Mouse (Mus musculus) forebrain, embryonic 14.5 days (tissue): ENCODE data around the gene Rpl12. TPM values are rescaled to one million over a fixed set of nuclear protein-coding genes. Genes with fewer than 3 reads are reported as not detected.

ENCODE experiments used
- ATAC-seq: fragments of 200-750 bp; cut with Nextera tagmentation; 2 replicates; pipeline ENCODE4 v1.8.0; 2017; ENCODE audit warnings: mild to moderate bottlenecking, moderate library complexity
- DNase-seq: peaks from one replicate; pipeline ENCODE4 v3.0.0-alpha.2; 2015; ENCODE audit warnings: low spot score
- H3K27ac ChIP-seq: fragments of 300-500 bp; sonication (generic); 2 replicates; pipeline ENCODE4 v1.5.1; 2014; ENCODE audit warnings: low read depth, mild to moderate bottlenecking, control low read depth, low read length, moderate library complexity
- H3K27me3 ChIP-seq: fragments of 300-500 bp; sonication (generic); replicated peaks from 2 replicates; pipeline ENCODE4 v1.6.1; 2014; ENCODE audit warnings: low read length, control low read depth, mixed read lengths; ENCODE audit not compliant: control insufficient read depth, insufficient read depth
- H3K36me3 ChIP-seq: fragments of 300-500 bp; sonication (generic); 2 replicates; pipeline ENCODE4 v1.6.1; 2014; ENCODE audit warnings: low read length, control low read depth; ENCODE audit not compliant: control insufficient read depth, insufficient read depth
- H3K4me1 ChIP-seq: fragments of 300-500 bp; sonication (generic); 2 replicates; pipeline ENCODE4 v1.6.1; 2014; ENCODE audit warnings: antibody characterized with exemption, low read length, control low read depth; ENCODE audit not compliant: control insufficient read depth, insufficient read depth
- H3K4me2 ChIP-seq: fragments of 300-500 bp; sonication (generic); 2 replicates; pipeline ENCODE4 v1.6.1; 2014; ENCODE audit warnings: mild to moderate bottlenecking, control low read depth, low read length
- H3K4me3 ChIP-seq: fragments of 300-500 bp; sonication (generic); 2 replicates; pipeline ENCODE4 v1.5.1; 2014; ENCODE audit warnings: low read depth, low read length, control low read depth
- H3K9ac ChIP-seq: fragments of 300-500 bp; sonication (generic); 2 replicates; pipeline ENCODE4 v1.6.1; 2014; ENCODE audit warnings: mild to moderate bottlenecking, low read length, control low read depth, moderate library complexity
- H3K9me3 ChIP-seq: fragments of 300-500 bp; sonication (generic); replicated peaks from 2 replicates; pipeline ENCODE4 v1.6.1; 2016; ENCODE audit warnings: low read length, control low read depth, mixed read lengths; ENCODE audit not compliant: control insufficient read depth
- WGBS: fragments of 180-500 bp; shearing (Covaris S2); extraction: QIAGEN DNeasy Blood & Tissue Kit; methylation state at CpG from one replicate; pipeline ENCODE4 v1.1.7; 2014; 5-methylcytosine and 5-hydroxymethylcytosine counted together
- polyA plus RNA-seq: library from polyadenylated mRNA; unstranded; fragments of >200 nt; fragmentation: Nextera tagmentation; extraction: Ambion mirVana; gene quantifications from 2 replicates; pipeline ENCODE4 v1.2.1, GENCODE M21; 2014

The Rpl12 gene
- polyA plus RNA-seq, 1 experiment from 2014 or later, result 128 TPM

- WGBS, result 90% methylated on average over 15 of the region's 15 CpGs
- ATAC-seq, result no peak
- H3K27me3 ChIP-seq, result no peaks in the 10 kb centered on the region
- peaks cover 58% of the 10 kb centered on the region for H3K36me3 ChIP-seq
- no peaks in the 10 kb centered on the region for H3K9me3 ChIP-seq
- no peaks in the 10 kb centered on the region for H3K4me1 ChIP-seq
- DNase-seq, result no peak
- H3K27ac ChIP-seq, result no peak overlapping the region
- no peak overlapping the region for H3K4me2 ChIP-seq
- H3K4me3 ChIP-seq, result no peak overlapping the region
- H3K9ac ChIP-seq, result no peak overlapping the region
Measured at GRCm38 (mm10) chr2:32921801-32922380, 39.5 kb upstream of the Rpl12 start.

DNA sequence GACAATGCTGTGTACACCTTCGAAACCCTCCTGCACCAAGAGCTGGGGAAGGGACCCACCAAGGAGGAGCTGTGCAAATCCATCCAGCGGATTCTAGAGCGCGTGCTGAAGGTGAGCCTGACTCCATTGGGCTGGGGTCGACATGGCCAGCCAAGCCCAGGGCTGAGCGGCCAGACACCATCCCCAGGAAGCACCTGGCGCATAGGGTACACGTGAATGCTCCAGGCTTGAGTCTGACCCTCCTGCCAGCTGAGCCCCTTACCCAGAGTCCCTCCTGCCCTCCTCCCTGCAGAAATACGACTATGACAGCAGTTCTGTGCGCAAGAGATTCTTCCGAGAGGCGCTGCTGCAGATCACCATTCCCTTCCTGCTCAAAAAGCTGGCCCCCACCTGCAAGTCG, 38.8 kb upstream of the Rpl12 start:
- no peaks in the 10 kb centered on the region for H3K9me3 ChIP-seq
- H3K4me3 ChIP-seq, result no peak overlapping the region
- no peak overlapping the region for H3K27ac ChIP-seq
- H3K9ac ChIP-seq, result no peak overlapping the region
- no peaks in the 10 kb centered on the region for H3K4me1 ChIP-seq
- ATAC-seq (no peak), DNase-seq (no peak)
- no peak overlapping the region for H3K4me2 ChIP-seq
- peaks cover 61% of the 10 kb centered on the region for H3K36me3 ChIP-seq
- no peaks in the 10 kb centered on the region for H3K27me3 ChIP-seq
- WGBS, result 87% methylated on average over 13 of the region's 13 CpGs

GRCm38 (mm10) chr2:32923551-32924250, 37.7 kb upstream of the Rpl12 start:
- Histone ChIP-seq H3K4me1 (no peaks in the 10 kb centered on the region), H3K4me3 (no peak overlapping the region), H3K4me2 (no peak overlapping the region), H3K36me3 (peaks cover 61% of the 10 kb centered on the region), H3K9me3 (no peaks in the 10 kb centered on the region), H3K27ac (no peak overlapping the region), H3K27me3 (no peaks in the 10 kb centered on the region), H3K9ac (no peak overlapping the region)
- no peak for DNase-seq
- ATAC-seq, result no peak
- WGBS, result 93% methylated on average over 24 of the region's 24 CpGs

DNA sequence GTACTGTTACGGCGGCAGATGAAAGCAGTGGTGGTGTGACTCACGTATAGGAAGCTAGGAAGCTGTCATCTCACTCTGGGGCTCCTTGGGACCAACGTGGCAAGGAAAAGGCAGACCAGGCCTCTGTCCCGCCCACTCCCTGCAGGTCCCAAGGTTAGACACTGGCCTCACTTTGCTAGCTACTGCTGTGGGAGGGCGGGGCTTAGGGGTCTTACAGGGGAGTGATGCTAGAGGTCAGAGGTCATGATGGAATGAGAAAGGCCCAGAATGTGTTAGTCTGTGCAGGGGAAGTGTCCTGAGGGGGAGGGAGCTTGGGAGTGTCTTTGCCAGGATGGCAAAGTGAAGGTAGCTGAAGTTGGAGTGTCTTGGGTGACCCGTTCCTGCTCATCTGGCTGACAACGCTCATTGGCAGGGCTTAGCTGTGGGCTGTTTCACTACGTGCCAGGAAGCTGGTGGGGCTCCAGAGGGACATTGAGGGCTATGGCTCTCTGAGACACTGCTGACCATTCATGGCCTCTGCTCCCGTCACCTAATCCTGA, 37.0 kb upstream of the Rpl12 start:
- DNase-seq (no peak), ATAC-seq (no peak)
- no peak overlapping the region for H3K4me2 ChIP-seq
- no peak overlapping the region for H3K9ac ChIP-seq
- no peaks in the 10 kb centered on the region for H3K9me3 ChIP-seq
- H3K27me3 ChIP-seq, result no peaks in the 10 kb centered on the region
- no peak overlapping the region for H3K27ac ChIP-seq
- peaks cover 59% of the 10 kb centered on the region for H3K36me3 ChIP-seq
- H3K4me1 ChIP-seq, result no peaks in the 10 kb centered on the region
- WGBS, result 69% methylated on average over 10 of the region's 10 CpGs
- no peak overlapping the region for H3K4me3 ChIP-seq

DNA sequence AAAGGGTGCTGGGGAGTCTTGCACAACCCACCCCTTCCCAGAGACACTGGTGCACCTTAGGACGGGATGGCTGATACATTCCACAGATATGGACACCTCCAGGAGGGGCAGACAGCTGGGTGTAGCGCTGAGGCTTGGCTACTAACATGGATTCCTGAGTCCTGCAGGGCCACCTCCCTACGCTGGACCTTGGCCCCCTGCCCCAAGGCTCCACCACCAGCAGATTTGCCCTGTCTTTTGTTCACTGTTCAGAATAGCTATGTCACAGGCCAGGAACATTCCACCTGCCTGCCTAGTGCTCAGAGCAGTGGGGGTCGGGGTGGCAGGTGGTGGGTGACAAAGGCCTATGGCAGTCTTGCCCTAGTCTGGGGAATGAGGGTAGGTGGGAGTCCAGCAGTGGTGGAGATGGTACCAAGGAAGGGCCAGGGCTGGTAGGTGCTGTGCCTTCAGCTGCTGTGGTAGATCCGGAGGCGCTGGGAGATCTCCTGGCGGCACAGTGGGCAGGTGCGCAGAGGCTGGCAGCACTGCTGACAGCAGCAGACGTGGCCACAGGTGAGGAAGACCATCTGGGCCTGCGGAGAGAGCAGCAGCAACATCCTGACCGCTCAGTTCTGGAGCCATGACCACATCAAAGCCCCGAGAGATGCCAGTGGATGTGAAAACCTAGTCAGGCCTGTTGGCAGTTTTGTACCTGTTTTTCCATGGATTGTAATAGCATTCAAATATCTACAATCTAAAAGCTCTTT, 34.9 kb upstream of the Rpl12 start:
- ATAC-seq (no peak), DNase-seq (no peak)
- H3K27ac ChIP-seq, result no peak overlapping the region
- no peaks in the 10 kb centered on the region for H3K9me3 ChIP-seq
- H3K4me1 ChIP-seq, result no peaks in the 10 kb centered on the region
- no peak overlapping the region for H3K4me3 ChIP-seq
- 93% methylated on average over 11 of the region's 12 CpGs for WGBS
- H3K27me3 ChIP-seq, result no peaks in the 10 kb centered on the region
- H3K36me3 ChIP-seq, result peaks cover 39% of the 10 kb centered on the region
- no peak overlapping the region for H3K4me2 ChIP-seq
- H3K9ac ChIP-seq, result no peak overlapping the region

DNA sequence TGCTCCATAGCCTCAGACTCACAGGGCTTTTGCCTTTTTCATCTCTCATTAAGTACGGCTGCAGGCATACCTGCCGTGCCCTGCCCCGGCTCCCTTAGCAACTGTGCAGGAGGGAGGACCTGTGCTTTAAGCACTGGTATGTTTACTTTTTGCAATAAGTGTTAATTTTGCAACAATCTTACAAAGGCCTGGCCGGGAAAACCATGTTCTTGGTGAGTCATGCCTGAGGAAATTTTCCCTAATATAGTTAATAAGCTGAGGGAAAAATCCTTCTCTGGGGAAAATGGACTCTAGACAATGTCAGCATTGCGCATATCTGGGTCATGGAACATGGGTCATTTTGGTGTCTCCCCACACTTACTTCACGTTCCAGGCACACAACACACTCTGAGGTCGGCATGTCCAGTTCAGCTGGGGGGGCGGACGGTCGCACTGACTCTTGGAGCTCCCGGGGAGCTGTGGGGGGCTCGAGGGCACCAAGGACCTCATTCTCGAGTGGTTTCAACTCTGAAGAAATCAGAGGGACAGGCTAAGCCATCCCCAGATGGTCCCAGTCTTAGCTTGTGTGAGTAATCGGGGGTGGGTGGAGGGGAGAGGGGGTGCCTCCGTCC, 33.6 kb upstream of the Rpl12 start:
- Histone ChIP-seq H3K9me3 (no peaks in the 10 kb centered on the region), H3K27ac (no peak overlapping the region), H3K4me1 (no peaks in the 10 kb centered on the region), H3K27me3 (no peaks in the 10 kb centered on the region), H3K4me3 (no peak overlapping the region), H3K36me3 (peaks cover 33% of the 10 kb centered on the region), H3K9ac (no peak overlapping the region), H3K4me2 (no peak overlapping the region)
- ATAC-seq (no peak), DNase-seq (no peak)
- 81% methylated on average over 15 of the region's 15 CpGs for WGBS

- Histone ChIP-seq H3K9ac (no peak overlapping the region), H3K27ac (no peak overlapping the region), H3K9me3 (no peaks in the 10 kb centered on the region), H3K4me1 (no peaks in the 10 kb centered on the region), H3K36me3 (peaks cover 32% of the 10 kb centered on the region), H3K4me3 (no peak overlapping the region), H3K27me3 (no peaks in the 10 kb centered on the region), H3K4me2 (no peak overlapping the region)
- ATAC-seq (peak; percentile 67), DNase-seq (peak; percentile 69)
- WGBS, result 39% methylated on average over 10 of the region's 10 CpGs
Measured at GRCm38 (mm10) chr2:32928235-32928946, 33.0 kb upstream of the Rpl12 start.

DNA sequence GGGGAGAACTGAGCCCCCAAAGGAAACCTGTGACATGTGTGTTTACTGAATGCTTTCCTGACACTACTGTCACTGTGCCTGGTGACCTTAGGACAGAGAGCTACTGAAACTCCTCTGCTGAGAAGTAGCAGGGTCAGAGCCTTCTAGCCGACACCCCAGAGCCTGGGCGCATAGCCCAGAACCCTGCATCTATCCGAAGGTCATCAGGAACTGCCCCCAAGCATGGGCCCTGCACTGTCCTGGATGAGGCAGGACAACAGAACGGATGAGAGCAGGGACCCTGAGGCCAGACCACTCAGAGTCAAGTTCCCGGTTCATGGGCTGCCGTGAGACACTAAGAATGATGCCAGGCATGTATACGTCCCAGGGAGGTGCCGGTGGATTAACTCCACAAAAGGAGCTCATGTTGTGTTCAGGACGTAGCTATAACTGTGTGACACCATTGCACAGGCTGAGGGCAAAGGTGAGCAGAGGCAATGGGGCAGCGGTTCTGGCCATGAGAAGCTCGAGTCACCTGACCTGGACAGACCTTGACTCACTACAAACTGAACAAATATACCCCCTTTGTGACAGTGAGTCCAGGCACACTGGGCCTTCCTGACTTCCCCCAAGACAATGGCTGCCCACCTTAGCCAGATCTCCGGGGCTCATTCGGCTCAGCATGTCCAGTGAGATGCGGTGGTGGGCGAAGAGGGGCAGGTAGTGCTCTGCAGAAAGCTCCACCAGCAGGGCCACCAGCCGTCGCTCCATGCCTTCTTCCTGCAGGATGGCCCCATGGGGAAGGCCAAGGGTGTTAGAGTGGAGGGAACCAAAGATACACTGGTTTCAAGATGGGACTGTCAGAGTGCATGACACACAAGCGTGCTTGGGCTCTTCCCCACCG, 32.2 kb upstream of the Rpl12 start:
- H3K9ac ChIP-seq, result no peak overlapping the region
- H3K9me3 ChIP-seq, result no peaks in the 10 kb centered on the region
- ATAC-seq, result no peak
- WGBS, result 89% methylated on average over 19 of the region's 19 CpGs
- H3K36me3 ChIP-seq, result peaks cover 24% of the 10 kb centered on the region
- no peak for DNase-seq
- no peaks in the 10 kb centered on the region for H3K4me1 ChIP-seq
- H3K27ac ChIP-seq, result no peak overlapping the region
- no peaks in the 10 kb centered on the region for H3K27me3 ChIP-seq
- H3K4me2 ChIP-seq, result no peak overlapping the region
- no peak overlapping the region for H3K4me3 ChIP-seq
